Mouse (Mus musculus): ENCODE data around the gene Ctsll3.

GRCm38 (mm10) chr13:60761161-60761560, 41.5 kb downstream of the Ctsll3 start:
- TF ChIP-seq CTCF (IDR thresholded peaks at IDR 0.05; ENCODE audit: low read depth) (no peak), EP300 (IDR thresholded peaks at IDR 0.05; ENCODE audit: low read depth) (no peak)
